Mouse (Mus musculus) layer of hippocampus, adult 9-10 months (tissue): ENCODE data around the gene Fam25c.

ENCODE experiments used
- DNase-seq: peaks from one replicate; pipeline ENCODE4 v3.0.0; 2022; ENCODE audit warnings: low spot score

Gene Fam25c

DNA sequence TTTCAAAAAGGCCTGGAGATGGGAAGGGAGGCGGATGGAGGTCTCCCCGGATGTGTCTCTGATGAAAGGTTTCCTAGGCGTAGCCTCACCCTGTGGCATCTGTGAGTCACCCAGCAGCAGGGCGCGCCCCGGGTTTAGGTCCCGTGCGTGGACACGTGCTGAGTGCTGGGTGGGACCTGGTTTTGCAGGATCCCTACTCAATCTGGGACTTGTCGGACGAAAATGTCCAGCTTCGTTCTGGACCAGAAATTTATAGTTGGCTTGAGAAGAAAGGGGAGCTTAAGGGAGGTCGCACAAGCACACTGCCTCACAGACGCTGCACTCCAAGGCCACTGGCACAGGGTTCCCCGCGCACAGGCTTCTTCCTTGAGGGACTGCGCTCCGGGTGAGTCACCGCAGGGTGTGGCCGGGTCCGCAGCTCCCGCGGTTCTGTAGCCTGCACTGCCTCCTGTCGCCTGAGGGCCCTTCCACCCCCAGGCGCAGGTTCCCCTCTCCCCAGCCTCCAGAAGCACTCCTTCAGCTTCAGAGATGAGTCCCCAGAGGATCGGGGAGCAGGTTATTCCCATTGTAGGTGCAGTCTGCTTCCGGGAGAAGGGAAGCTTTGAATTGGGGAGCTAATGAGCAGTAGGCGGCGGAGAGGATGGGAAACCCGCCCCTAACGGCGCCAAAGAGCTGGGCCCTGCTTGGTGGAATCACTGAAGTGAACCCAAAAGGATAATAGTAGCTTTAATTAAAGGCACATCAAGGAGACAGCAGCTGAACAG, 8.4 kb upstream of the Fam25c start:
- DNase-seq: no peak

DNA sequence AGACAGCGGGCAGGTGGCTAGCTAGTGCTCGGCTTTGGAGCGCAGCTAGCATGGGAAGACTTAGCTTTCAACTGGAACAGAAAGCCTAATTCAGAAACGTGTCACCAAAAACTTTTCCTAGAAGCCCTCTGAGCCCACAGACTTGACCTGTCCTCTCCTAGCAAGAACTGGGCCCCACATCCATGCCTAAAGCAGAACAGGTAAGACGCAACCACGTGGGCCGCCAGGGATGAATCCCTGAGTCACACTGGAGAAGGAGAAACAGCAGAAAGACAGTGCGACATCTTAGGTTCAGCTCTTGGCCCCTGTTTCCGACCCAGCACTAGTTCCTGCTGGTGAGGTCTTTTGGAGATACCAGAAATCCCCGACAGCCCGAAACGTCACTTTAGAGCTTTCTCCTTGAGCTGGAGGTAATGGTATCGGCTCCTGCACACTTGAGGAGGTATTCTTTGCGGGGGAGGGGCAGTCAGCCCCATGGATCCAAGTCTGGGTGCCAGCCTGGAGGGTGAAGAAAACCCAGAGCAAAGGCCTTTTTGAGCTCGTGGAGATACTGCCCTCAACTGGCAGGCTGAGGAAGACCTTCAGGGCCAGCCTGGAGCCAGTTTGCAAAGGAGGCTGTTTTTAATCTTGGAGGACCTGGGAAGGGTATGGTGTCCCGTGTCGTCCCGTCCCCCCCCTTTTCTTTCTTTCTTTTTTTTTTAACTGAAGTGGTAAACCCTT, 7.7 kb upstream of the Fam25c start:
- DNase-seq: no peak

DNA sequence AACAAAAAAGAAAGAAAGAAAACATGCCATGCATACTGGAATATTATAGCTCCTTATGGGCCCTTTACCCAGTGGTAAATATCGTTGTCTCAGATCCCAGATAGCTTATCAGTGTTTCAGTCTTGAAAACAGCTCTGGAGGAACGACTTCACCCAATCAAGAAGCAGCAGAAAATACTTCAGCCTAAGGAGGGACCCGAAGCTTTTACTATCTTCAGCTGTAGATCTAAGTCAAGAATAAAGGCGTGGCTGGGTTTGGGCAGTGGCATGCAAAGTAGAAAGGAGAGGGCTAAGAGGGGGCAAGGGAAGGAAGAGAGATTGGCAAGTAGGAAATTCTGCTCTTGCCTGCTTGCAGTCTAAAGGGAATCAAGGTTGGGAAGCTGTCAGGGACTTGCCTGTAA, 6.9 kb upstream of the Fam25c start:
- DNase-seq: no peak

DNA sequence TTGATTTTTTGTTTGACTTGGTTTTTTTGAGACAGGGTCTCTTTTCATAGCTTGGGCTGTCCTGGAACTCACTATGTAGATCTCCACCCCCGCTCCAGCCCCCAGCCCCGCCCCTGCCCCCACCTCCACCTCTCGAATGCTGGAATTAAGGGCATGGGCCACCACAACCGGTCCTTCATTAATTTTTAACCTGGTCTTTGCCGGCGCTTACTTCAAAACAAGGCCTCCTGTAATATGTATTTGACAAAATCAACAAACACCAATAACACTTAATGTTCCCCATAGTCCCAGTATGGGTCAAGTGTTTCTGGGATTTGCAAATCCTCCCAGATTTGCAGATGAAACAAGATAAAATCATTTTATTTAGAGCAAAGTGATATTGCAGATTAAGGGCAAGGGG, 5.0 kb upstream of the Fam25c start:
- no peak for DNase-seq

DNA sequence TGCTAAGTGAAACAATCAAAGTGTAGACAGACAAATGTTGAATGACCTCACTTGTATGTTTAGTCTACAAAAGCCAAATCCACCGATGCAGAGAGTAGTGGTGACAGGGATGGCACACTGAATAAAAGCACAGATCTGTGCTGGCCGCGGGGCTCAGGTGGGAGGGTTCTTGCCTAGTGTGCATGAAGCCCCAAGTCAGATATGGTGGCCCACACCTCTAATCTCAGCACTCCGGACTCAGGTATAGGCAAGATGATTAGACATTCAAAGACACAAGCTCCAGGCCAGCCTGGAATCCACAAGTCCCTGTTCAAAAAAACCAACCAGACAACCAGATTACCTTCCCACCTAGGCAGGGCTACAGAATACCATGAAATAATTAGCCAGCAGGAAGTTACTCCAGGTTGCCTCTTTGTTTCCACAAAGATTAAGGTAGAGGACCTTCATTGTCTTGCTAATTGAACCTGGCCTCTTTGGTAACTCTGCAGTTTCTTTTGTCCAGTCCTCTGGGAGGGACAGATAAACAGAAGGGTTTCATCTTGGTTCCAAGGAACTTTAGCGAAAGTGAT, 4.5 kb upstream of the Fam25c start:
- no peak for DNase-seq

DNA sequence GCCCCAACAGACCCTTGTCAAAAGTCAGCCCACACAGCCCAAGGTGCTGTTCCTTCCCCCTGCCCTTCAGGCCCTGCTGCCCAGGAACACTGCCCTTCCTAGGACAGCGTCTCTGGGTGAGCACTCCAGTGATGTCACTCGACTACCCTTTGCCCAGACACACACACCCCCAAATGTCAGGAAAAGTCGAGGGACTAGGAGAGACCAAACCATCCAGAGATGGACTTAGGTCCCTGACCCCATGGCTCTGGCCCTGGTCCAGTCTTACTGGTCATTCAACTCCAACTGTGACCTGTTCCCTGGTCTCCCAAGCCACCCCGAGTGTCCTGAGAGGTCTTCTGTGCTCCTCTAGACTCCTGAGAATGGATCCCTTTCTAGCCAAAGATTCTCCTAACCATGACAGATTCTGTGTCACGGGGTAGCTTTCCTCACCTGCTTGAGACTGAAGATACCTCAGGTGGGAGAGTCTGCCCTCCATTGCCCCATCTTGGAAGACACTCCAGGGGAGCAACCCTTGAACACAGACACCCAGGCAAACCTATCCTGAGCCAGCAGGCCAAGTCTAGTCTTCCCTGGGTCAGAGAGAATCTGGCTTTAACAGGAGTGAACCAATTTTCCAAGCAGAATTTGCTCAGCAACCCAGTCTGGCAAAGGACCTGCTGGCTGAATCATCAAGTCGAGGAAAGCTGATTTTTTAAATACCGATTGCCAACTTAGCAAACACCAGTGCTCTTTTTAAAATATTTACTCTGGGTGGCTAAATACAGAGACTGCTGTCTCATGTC, 2.6 kb upstream of the Fam25c start:
- DNase-seq: no peak

DNA sequence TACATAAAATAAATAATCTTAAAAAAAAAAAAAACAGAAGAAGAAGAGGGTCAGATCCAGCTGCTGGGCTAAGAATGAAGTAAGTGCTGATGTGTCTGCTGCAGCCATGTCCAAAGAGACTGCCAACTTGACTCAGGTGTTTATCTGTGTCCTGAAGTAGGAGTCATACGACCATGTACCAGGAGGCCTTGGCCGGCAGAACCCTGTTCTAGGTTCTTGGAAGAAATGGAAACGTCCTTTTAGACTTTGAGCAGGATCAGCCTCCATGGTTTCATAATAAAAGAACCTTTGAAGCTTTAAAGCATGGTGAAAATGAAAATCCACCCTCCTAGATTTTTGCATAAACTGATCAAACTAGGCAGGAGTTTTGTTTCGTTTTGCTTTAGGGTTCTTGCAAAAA, 777 bp downstream of the Fam25c start:
- DNase-seq: no peak

DNA sequence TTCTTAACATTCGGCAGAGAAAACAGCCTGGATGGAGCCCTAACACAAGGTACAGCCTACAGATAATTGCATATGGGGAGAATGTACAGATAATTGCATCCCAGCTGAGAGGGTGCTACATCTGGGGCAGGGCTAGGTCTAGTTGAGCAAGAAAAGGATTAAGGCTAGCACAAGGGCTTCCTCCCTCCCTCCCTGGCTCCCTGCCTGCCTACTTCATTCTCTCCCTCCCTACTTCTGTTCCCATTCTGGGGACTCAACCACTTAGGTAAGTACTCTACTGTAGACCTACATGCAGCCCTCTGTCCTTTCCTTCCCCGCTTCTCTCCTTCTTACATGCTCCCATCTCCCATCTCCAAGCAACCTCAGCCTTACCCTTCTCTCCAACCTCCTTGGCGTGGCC, 1.9 kb downstream of the Fam25c start:
- DNase-seq: no peak

DNA sequence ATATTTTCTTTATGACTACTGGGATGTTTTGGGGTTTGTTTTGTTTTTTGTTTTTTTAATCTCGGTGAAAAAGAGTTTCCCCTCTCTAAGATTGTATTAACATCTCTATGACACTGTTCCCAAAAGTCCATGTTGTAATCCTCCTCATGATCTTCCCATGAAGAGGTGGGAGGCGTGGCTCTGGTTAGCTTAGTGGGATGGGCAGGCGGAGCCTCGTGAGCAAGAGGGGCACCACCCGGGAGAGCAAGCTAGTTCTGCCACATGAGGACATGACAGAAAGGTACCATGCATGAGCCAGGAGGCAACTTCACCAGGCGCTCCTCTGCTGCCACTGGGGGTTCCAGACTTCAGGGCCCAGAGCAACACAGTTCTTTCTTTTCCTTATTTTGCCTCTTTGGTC, 2.7 kb downstream of the Fam25c start:
- DNase-seq: no peak

DNA sequence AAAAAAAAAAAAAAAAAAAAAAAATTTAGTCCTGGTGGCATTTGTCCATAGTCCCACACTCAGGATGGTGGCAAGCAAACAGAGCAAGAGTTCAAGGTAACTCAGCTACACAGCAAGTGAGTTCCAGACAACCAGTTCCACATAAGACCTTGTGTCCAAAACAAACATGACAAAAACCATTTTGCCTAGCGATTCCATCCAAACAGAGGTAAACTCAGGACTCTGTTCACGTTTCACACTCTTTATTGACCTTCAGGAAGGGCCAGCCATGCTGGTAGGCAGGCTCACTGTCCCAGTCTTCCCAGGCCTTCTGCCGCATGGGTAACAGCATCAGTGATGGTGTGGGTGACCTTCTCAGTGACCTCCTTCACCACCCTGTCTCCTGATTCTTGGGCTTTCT, 3.6 kb downstream of the Fam25c start:
- DNase-seq: no peak

DNA sequence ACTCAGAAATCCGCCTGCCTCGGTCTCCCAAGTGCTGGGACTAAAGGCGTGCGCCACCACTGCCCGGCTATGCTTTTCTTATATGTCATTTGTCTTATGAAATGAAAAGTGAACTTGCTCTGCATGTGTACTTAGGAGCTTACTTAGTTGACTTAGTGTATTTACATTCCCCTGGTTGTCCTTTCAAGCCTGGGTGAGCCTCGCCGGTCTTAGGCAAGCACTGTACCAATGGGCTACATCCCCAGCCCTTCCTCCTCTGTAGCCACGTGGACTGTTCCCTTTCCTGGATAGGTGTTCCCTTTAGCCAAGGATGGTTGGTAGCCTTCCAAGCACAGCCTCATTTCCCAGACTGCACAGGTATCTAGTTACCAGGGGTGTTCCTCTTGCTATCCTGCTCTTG, 6.2 kb downstream of the Fam25c start:
- no peak for DNase-seq

DNA sequence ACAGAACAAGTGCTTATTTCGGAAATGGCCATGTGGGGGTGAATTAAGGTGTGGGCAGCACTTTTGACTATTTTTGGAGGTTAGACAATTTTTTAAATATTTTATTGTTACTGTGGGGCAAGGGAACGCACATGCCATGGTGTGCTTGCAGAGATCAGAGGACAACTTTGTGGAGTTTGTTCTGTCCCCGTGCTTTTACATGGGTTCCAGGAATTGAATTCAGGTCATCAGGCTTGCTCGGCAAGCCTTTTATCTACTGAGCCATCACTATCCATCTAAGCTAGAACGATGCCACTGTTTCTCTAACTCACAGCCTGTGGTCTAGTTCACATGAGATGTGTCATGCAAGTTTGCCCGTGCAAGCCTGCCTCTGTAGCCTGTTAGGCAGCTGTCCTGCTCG, 6.9 kb downstream of the Fam25c start:
- DNase-seq: no peak

DNA sequence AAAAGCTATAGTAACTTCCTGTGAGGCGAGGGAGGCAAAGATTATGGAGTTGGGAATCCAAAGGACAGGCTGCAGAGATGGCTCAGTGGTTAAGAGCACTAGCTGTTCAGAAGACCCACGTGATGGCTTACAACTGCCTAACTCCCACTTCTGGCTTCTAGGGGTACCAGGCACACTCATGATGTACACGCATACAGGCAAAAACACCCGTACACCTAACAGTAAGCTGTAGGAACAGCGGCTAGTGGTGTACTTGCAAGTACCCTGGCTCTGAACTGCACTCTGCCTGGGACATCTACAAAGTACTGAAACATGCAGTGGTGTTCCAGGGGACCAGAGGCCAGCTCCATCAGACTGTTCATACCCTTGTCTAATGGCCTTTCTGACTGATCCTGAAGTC, 8.1 kb downstream of the Fam25c start:
- DNase-seq: no peak

DNA sequence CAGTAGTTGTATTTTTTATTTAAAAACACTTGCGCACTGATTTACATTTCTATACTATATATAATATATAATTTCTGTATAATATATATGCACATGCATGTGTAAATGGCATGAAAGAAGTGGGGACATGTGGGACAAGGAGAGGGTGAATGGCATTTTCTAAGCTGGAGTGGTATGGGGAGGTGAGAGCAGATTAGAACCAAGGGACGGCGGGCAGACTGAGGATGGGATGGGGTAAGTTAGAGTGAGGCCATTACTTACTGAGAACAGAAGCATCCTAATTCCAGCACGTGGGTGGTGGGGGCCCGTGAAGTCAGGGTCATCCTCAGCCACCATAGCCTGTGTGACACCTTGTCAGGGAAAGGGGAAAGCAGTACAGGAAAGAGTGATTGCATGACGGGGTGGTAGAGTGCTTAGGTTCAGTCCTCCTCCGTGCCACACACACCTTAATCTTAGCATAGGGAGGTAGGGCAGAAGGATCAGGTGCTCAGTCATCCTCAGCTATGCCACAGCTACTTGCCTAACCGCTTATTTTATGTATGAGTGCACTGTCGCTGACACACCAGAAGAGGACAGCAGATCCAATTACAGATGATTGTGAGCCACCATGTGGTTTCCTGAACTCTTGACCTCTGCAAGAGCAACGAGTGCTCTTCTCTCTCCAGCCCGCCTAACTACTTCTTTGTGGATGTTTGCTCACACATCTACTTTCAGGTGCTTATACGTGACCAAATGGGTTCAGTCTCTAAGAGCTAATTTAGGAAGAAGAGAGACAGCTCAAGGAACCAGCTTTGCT, 9.3 kb downstream of the Fam25c start:
- DNase-seq: no peak

DNA sequence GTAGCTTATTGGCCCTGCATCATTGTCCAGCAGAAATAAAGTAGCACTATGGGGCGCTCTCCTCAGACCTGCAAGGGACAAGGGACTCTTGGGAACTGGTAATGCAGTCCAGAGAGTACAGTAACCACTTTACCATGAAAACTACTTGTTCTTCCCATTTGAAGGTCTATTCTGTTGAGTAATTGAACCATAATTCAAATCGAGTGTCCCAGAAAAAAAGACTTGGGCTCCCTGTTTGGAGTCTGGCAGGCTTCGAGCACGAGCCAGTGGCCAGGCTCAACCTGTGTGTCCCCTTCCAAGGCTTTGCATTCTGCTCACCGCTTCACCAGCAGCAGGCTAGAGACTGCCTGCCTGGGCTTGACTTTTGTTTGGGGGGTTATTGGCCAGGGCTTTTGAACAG, 10.9 kb downstream of the Fam25c start:
- no peak for DNase-seq

DNA sequence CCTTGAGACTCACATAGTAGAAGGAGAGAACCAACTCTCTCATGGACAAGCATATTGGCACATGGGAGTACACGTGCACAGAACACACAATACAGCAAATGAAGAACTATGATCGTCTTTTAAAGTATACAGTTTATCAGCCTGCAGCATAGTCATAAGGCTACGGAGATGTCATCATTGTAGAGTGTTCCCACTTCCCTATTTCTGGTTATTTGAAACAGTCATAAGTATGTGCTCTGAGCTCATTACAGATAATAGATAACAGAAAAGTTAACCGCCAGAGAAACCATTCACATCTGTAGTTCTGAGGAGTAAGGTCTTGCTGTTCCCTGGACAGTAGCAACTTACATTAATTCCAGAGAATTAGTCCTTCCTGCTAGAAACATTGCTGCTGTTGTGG, 12.2 kb downstream of the Fam25c start:
- DNase-seq: no peak

DNA sequence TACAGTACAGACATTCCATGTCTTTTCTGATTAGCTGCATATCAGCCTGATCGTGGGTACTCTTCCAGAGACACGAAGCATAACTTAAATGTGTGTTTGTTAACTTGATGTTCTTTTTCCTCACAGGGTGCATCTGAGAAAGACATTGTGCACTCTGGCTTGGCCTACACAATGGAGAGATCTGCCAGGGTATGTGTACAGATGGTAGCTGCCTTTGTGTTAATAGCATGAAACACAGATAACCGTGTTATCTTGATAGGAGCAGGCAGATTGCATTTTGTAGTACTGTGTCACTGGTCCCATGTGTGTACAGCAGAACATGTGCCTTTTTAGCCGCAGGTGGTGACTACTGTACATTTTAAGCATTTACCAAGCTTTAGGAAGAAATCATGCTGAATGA, 13.2 kb downstream of the Fam25c start:
- no peak for DNase-seq

DNA sequence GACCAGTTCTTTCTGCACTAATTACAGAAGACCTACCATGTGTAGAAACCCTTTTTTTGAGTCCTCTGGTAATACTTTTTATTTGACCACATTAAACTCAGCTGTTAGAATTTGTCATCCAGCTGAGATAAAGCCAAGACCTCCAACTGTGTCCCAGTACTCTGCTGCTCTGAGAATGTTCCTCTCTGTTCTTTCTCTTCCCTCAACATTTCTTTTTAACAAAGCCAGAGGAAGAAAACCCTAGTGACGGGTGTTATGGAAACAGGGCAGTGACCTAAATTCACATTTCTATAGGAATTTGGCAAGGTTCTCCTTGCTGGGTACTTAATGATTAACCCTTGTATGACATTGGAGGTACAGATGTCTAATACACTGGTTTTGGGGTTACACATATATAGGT, 15.8 kb downstream of the Fam25c start:
- no peak for DNase-seq

DNA sequence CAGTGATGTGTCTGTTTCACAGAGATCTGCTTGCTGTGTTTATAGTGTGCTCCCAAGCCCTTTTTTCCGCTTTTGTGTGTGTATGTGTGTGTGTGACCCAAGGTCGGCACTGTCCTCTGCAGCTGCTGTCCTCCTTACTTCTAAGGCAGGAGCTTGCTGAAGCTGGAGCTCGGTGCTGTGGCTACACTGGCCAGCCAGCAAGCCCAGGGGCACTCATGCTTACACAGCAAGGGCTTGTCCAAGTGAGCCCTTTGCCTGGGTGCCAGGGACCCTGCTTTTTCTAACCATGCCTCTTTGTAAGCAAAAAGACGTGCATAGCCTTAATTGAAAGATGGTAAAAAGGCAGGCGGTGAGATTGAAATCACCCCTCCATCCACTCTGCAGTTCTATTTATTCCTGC, 22.8 kb downstream of the Fam25c start:
- DNase-seq: no peak

DNA sequence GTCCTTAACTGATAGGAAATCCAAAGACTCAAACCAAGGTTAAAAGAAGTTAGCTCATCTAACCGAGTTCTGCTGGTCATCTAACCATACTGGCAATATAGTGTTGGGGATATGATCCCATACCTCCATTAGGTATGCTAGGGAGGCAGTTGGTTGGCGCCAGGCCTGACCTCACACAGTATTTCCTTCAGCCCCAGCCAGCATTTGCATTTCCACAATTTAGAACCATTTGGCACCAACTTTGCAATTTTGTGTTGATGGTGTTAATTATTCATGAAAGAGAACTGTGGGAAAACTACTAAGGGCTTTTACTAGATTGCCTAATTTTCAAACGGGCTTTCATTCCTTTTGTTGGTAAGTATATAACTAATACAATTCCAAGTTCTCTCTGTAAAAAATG, 23.3 kb downstream of the Fam25c start:
- no peak for DNase-seq

DNA sequence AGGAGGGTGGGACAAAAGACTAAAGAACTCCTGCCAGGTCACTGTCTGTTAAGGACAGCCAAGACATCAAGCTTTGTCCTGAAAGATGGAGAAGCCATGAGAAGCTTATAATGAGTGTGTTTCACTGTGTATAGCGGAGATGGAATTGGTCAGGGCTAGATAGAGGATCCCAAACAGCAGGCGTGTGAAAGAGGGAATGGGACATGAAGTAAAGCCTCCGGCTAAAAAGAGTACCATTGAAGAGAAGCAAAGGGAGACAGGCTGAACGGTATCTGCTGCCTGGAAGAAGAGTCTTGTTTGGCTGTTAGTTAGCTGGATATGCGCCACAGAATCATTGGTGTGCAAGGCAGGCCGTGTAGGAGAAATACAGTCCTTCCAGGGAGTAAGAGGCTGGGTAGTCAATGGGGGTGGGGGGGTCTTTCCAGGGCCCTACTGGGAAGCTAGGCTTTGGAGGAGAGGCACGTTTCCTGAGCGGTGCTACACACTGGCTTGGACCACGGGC, 24.5 kb downstream of the Fam25c start:
- DNase-seq: no peak

DNA sequence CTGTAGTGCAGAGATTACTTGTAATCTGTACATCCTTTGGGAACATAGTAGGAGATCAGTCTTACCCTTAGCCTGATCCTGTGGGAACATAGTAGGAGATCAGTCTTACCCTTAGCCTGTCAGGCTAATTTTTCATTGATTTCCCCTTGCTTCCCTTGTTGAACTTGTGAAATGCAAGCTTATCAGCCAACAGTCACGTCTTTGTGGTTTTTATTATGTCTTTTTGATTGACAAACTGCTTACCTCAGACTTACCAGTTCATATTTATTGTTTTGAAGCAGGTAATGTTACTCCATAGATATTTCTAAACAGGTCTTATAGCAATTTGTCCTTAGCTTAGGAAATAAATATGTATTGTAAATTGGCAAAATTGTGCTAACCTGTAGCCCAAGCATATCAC, 27.6 kb downstream of the Fam25c start:
- DNase-seq: no peak
